Mouse (Mus musculus): Measurements from ENCODE around the gene Keap1. TPM values are rescaled to one million over a fixed set of nuclear protein-coding genes. Genes with fewer than 3 reads are reported as not detected.
"Not testable (repeated sequence)": the region's sequence is repeated elsewhere in the genome, so short reads cannot be mapped to it uniquely, and the experiment has no call there.

Gene Keap1
- polyA plus RNA-seq, 1 experiment from 2014 or later: 47.5 TPM

DNA sequence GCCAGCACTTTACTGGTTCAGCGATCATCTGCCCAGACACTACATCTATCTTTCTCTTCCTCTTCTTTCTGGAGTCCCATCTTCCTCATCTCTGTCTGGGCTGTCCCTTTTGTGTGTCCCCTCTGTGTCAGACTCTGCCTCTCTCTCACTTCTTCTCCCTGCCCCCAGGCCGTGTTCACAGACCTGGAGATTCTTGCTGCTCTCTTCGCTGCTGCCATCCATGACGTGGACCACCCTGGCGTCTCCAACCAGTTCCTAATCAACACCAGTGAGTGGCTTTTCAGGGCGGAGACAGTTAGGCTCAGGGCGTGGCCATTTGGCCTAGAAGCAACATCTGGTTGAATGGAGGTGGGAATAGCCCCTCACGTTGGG lies 35.0 kb downstream of the Keap1 start:
- peaks cover 3% of the 10 kb centered on the region; the same call in 1 of the 2 replicates for H3K36me3 ChIP-seq (replicated peaks)
- H3K4me2 ChIP-seq: peak overlapping the region; percentile 60; the same call in 1 of the 2 replicates
- H3K4me1 ChIP-seq: peaks cover 9% of the 10 kb centered on the region
- no peak overlapping the region for H3K4me3 ChIP-seq (replicated peaks)
- no peaks in the 10 kb centered on the region for H3K9me3 ChIP-seq
- 24% methylated on average over 8 of the region's 8 CpGs for WGBS
- no peak overlapping the region for H3K27ac ChIP-seq
- ATAC-seq (ENCODE audit: low FRiP score): no peak
- peaks cover 8% of the 10 kb centered on the region for H3K27me3 ChIP-seq
- no peak overlapping the region for H3K9ac ChIP-seq

DNA sequence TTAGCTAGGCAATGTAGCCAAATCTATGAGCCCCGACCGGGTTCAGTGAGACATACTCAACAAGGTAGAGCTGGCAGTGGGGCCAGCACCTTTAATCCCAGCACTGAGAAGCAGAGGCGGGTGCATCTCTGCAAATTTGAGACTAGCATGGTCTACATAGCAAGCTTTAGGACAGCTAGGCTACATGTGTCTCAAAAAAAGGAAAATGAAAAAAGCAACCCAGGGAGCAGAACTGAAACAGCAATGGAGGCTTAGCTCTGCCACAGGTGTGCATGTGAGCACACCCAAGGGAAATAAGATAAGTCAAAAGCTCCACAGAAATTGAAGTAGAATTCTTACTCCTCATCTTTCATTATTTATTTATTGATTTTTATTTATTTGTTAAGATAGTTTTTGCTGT lies 40.2 kb downstream of the Keap1 start:
- Histone ChIP-seq H3K9ac (no peak overlapping the region), H3K4me1 (peaks cover 36% of the 10 kb centered on the region), H3K4me3 (replicated peaks) (no peak overlapping the region), H3K27me3 (no peaks in the 10 kb centered on the region), H3K27ac (no peak overlapping the region), H3K9me3 (no peaks in the 10 kb centered on the region), H3K4me2 (no peak overlapping the region; the same call in 1 of the 2 replicates), H3K36me3 (replicated peaks) (no peaks in the 10 kb centered on the region)
- 75% methylated on average over 3 of the region's 3 CpGs for WGBS
- no peak for ATAC-seq (ENCODE audit: low FRiP score)

DNA sequence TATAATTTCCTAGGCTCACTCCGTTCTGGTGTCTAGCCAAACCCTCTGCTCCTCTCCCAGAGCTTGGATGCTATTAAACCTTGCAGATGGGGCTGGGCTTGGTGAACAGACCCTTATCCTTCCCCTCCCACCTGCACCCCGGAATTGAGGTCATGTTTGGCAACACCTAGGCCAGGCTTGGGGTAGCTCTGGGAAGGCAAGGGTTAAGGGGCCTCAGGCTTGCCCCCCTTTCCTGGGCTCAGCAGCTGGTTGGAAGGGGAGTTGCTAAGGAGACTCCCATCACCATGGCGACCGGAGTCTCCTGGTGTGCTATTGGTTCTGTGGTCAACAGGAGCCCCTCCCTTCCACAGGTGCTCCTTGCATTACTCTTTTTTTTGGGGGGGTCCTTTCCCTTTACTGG lies 41.2 kb downstream of the Keap1 start:
- 10% methylated on average over 4 of the region's 4 CpGs for WGBS
- no peaks in the 10 kb centered on the region for H3K9me3 ChIP-seq
- no peaks in the 10 kb centered on the region for H3K36me3 ChIP-seq (replicated peaks)
- peak overlapping the region; percentile 66 for H3K4me2 ChIP-seq
- peaks cover 36% of the 10 kb centered on the region for H3K4me1 ChIP-seq
- no peak overlapping the region for H3K27ac ChIP-seq
- no peak overlapping the region for H3K9ac ChIP-seq
- H3K27me3 ChIP-seq: no peaks in the 10 kb centered on the region
- peak; percentile 87 for ATAC-seq (ENCODE audit: low FRiP score)
- peak overlapping the region; percentile 48 for H3K4me3 ChIP-seq (replicated peaks)

DNA sequence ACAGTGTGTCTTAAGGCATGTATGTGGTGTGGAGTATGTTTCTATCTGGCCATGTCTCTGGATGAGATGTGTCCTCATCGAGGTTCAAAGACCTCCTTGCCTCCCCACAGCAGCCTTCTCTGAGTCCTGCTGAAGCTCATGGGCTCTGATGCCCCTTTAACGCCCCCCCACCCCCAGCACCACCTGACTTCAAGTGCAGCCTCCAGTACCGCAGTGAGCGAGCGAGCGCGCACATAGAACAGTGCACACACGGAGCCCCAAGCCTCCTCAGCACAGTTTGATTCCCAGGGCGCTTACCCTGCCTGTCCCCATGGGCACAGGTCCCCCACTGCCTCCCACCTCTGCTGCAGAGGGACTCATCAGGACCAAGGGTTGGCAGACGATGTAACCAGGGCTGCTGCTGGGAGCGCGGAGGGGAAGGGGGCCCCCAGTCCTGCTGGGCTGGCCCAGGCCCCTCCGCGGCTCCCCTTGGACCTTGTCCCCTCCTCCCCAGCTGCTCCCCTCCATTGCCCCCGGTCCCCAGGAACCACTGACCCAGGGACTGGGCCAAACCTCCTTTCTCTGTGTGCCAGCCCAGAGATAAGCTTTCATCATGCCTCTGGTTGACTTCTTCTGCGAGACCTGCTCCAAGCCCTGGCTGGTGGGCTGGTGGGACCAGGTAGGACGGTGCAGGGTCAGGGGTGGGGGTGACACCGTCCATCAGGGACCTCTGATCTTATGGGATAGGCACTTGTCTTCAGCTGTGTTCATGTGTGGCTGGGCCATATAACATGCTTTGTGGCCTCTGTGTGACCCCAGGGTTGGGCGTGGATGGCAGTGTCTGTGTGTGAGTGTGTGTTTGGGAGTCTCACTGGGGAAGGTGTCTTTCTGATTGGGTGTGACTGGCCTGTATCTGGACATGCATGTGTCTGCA lies 42.4 kb downstream of the Keap1 start:
- Histone ChIP-seq H3K9me3 (no peaks in the 10 kb centered on the region), H3K4me3 (replicated peaks) (peak overlapping the region; percentile 48), H3K9ac (peak overlapping the region; percentile 64), H3K27ac (peak overlapping the region; percentile 69), H3K27me3 (no peaks in the 10 kb centered on the region), H3K36me3 (replicated peaks) (no peaks in the 10 kb centered on the region), H3K4me1 (peaks cover 36% of the 10 kb centered on the region), H3K4me2 (peak overlapping the region; percentile 66)
- 23% methylated on average over 19 of the region's 19 CpGs for WGBS
- ATAC-seq (ENCODE audit: low FRiP score): peak; percentile 67

DNA sequence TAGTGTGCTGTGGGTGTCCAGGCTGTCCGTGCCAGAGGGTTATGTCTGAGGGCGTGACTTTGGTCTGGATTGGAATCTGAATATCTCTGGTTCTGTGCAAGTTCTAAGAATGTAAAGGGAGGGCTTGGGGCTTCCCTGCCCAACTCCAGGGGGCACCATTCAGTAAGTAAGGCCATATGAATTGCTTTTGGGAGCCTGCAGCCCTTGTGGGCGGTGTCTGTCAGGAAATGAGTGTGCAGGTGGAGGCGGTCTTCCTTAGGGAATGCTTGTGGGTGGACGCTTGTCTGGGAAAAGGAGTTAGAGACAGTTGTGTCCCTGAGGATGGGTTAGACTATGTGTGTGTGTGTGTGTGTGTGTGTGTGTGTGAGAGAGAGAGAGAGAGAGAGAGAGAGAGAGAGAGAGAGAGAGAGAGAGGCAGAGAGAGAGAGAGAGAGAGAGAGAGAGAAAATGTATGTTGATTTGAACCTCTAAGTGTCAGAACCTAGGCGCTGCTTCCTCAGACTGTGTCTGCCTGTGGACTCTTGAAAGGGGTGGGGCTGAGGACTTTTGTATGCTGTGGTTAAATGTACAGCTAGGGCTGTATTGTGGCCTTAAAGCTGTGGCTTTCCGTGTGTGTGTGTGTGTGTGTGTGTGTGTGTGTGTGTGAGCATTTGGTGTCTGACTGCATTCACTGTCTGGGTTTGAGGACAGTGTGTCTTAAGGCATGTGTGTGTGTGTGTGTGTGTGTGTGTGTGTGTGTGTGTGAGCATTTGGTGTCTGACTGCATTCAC lies 43.2 kb downstream of the Keap1 start:
- H3K27me3 ChIP-seq; H3K36me3 ChIP-seq (replicated peaks); H3K4me3 ChIP-seq (replicated peaks); H3K4me2 ChIP-seq; H3K9me3 ChIP-seq; H3K27ac ChIP-seq; H3K9ac ChIP-seq: not testable (repeated sequence)
- 49% methylated on average over 7 of the region's 7 CpGs for WGBS
- peaks cover 36% of the 10 kb centered on the region for H3K4me1 ChIP-seq
- ATAC-seq (ENCODE audit: low FRiP score): peak; percentile 24; the same call in 1 of the 2 replicates

DNA sequence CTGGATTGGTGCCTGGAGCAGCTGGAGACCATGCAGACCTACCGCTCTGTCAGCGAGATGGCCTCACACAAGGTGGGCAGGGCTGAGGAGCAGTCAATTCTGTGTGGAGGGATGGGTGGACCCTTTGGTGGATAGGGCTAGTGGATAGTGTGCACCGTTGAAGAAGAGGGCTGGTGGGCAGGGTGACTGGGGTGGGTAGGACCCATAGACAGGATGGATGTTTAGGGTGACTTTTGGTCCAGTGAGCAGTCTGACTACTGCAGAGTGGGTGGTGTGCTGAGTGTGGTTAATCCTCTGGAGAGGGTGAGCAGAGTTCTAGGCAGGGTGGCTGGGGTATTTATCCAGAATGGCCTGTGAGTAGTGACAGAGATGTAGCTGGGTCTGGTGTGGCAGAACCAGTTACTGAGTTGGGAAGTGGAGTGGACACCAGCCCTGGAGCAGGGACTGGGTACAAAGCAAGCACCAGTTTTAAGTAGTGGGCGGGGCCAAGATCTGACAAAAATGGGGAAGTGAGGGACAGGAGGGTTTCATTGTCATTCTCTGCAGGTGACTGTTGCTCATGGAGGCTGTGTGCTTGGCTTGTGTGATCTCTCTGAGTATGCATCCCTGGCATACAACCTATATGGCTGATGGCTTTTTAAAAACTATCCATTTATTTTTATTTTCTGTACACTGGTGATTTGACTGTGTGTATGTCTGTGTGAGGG lies 44.2 kb downstream of the Keap1 start:
- no peaks in the 10 kb centered on the region for H3K27me3 ChIP-seq
- ATAC-seq (ENCODE audit: low FRiP score): no peak
- H3K4me2 ChIP-seq: no peak overlapping the region
- H3K27ac ChIP-seq: no peak overlapping the region
- H3K36me3 ChIP-seq (replicated peaks): no peaks in the 10 kb centered on the region
- no peak overlapping the region for H3K9ac ChIP-seq
- H3K4me3 ChIP-seq (replicated peaks): no peak overlapping the region
- H3K9me3 ChIP-seq: no peaks in the 10 kb centered on the region
- peaks cover 36% of the 10 kb centered on the region for H3K4me1 ChIP-seq
- WGBS: 88% methylated on average over 4 of the region's 4 CpGs

DNA sequence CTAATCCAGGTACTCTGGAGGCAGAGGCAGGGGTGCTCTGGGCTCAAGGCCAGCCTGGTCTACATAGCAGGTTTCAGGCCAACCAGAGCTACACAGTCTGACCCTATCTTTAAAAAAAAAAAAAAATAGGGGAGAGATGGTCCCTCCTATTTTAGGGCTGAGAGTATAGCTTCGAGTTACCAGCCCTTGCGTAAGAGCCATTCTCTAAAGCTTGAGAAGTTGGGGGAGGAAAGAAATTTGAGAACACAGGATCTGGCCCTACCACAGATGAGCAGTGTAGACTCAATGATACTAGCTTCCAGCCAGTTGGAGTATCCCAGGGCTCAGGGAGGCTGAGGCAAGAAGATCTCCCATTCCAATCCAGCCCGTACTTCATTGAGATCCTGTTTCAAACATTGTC lies 45.4 kb downstream of the Keap1 start:
- Histone ChIP-seq H3K9ac (no peak overlapping the region), H3K27me3 (no peaks in the 10 kb centered on the region), H3K9me3 (no peaks in the 10 kb centered on the region), H3K4me2 (no peak overlapping the region), H3K27ac (no peak overlapping the region), H3K36me3 (replicated peaks) (no peaks in the 10 kb centered on the region), H3K4me1 (peaks cover 34% of the 10 kb centered on the region), H3K4me3 (replicated peaks) (no peak overlapping the region)
- no peak for ATAC-seq (ENCODE audit: low FRiP score)
- WGBS: 79% methylated on average over 3 of the region's 3 CpGs

DNA sequence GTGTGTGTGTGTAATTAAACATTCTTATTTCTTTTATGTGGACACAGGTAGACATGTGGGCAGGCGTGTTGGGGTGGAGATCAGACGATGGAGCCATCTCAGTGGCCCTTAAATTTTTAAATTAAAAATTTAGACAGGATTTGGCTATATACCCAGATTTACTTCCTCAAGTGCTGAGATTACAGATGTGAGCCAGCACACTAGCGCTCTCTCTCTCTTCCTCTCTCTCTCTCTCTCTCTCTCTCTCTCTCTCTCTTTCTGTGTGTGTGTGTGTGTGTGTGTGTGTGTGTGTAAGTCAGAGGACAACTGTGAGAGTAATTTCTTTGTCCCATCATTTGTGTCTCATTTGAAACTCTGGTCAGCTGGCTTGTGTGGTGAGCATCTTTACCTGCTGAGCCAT lies 48.5 kb downstream of the Keap1 start:
- H3K9ac ChIP-seq: no peak overlapping the region
- H3K36me3 ChIP-seq (replicated peaks): no peaks in the 10 kb centered on the region
- H3K4me3 ChIP-seq (replicated peaks): no peak overlapping the region
- WGBS: 84% methylated on average over 3 of the region's 3 CpGs
- no peak overlapping the region for H3K4me2 ChIP-seq
- H3K9me3 ChIP-seq: no peaks in the 10 kb centered on the region
- ATAC-seq (ENCODE audit: low FRiP score): no peak
- peaks cover 9% of the 10 kb centered on the region for H3K27me3 ChIP-seq
- peaks cover 3% of the 10 kb centered on the region for H3K4me1 ChIP-seq
- H3K27ac ChIP-seq: no peak overlapping the region

DNA sequence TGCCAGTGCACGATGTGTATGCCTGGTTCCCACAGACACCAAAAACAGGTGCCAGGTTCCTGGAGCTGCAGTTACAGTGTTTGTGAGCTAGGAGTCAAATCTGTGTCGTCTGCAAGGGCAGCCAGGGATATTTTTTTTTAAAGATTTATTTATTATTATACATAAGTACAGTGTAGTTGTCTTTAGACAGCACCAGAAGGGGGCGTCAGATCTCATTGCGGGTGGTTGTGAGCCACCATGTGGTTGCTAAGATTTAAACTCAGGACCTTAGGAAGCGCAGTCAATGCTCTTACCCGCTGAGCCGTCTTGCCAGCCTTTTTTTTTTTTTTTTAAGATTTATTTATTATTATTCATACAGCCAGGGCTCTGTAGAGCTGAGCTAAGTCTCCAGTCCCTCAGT lies 49.3 kb downstream of the Keap1 start:
- ATAC-seq (ENCODE audit: low FRiP score): no peak
- Histone ChIP-seq H3K27ac (no peak overlapping the region), H3K4me2 (no peak overlapping the region), H3K9ac (no peak overlapping the region), H3K4me3 (replicated peaks) (no peak overlapping the region), H3K27me3 (peaks cover 17% of the 10 kb centered on the region), H3K4me1 (peaks cover under 1% of the 10 kb centered on the region; the same call in 1 of the 2 replicates), H3K36me3 (replicated peaks) (no peaks in the 10 kb centered on the region), H3K9me3 (no peaks in the 10 kb centered on the region)
- 46% methylated on average over 7 of the region's 7 CpGs for WGBS

DNA sequence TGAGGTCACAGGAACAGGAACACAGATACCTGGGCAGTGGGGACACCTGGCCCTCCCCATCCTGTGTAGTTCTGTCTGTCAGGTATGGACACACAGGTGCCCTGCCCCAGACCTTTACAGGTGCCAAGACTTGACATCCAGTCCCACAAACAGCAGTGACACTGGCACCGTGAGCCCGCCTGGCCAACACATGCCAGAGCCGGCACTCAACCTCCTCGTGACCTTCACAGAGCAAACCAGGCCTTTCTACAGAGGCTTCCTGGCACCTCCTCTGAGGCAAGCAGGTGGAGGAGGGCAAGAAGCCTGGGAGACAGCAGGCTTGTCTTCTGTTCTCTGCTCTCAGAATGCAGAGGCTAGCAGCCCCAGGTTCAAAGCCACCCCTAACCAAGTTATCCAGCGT lies 53.7 kb downstream of the Keap1 start:
- Histone ChIP-seq H3K27ac (no peak overlapping the region), H3K27me3 (peaks cover 55% of the 10 kb centered on the region), H3K4me1 (peaks cover 14% of the 10 kb centered on the region), H3K4me2 (no peak overlapping the region), H3K4me3 (replicated peaks) (no peak overlapping the region), H3K36me3 (replicated peaks) (no peaks in the 10 kb centered on the region), H3K9me3 (no peaks in the 10 kb centered on the region), H3K9ac (no peak overlapping the region)
- WGBS: 89% methylated on average over 5 of the region's 5 CpGs
- ATAC-seq (ENCODE audit: low FRiP score): no peak

DNA sequence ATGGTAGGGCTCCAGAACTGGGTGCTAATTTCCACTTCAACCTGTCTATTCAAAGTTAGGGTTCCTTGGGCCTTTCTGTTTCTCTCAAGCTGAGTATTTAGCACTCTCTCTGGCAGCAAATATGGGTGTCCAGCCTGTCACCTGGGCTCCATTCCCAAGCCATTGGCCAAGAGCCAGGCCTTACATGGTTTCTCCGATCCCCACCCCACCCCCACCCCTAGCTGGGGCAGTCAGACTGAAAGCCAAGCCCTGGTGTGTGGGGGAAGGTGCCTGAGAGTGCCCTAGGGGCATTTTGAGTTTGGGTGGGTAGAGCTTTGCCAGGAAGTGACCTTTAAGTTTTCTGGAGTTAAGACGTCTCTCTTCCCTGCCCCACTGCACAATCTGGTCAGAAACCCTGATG lies 54.4 kb downstream of the Keap1 start:
- no peak overlapping the region for H3K27ac ChIP-seq
- peaks cover 14% of the 10 kb centered on the region for H3K4me1 ChIP-seq
- no peak for ATAC-seq (ENCODE audit: low FRiP score)
- H3K9me3 ChIP-seq: no peaks in the 10 kb centered on the region
- H3K4me2 ChIP-seq: no peak overlapping the region
- 35% methylated on average over 2 of the region's 2 CpGs for WGBS
- no peaks in the 10 kb centered on the region for H3K36me3 ChIP-seq (replicated peaks)
- H3K4me3 ChIP-seq (replicated peaks): no peak overlapping the region
- H3K27me3 ChIP-seq: peaks cover 59% of the 10 kb centered on the region
- H3K9ac ChIP-seq: no peak overlapping the region

DNA sequence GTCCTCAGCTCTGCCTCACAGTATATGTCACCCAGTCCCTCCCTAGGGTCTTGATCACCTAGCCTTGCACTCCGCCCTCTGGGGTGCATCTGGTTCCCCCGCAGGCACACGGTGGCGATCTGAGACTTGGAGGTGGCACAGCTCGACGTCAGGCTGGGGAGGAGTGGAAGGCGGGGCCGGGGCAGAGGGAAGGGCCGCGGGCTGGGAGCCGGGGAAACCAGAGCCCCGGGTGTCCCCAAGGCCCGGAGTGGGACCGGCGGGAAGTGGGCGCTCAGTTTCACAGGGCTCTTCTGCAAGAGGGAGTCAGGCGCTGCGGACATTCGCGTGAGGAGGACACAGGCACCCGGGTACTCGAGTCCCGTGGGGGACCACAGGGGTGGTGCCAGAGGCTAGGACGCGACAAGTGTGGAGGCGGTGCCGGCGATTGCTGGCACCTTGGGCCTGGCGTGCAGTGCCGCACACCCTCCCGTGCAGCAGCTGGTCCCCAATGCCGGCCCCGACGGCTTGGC lies 55.2 kb downstream of the Keap1 start:
- WGBS: 5% methylated on average over 34 of the region's 34 CpGs
- peaks cover 59% of the 10 kb centered on the region for H3K27me3 ChIP-seq
- 0 out of 2 replicates have a peak overlapping the region, but pooled peaks have one; percentile 13 for H3K9ac ChIP-seq
- peak overlapping the region; percentile 24 for H3K4me3 ChIP-seq (replicated peaks)
- no peaks in the 10 kb centered on the region for H3K36me3 ChIP-seq (replicated peaks)
- H3K27ac ChIP-seq: no peak overlapping the region
- H3K9me3 ChIP-seq: no peaks in the 10 kb centered on the region
- ATAC-seq (ENCODE audit: low FRiP score): no peak
- peak overlapping the region; percentile 42 for H3K4me2 ChIP-seq
- H3K4me1 ChIP-seq: peaks cover 14% of the 10 kb centered on the region

Measured in forebrain, embryonic 12.5 days (tissue).